Mouse (Mus musculus) midbrain, embryonic 13.5 days (tissue): ENCODE results near the gene Spopl. TPM values are rescaled to one million over a fixed set of nuclear protein-coding genes. Genes with fewer than 3 reads are reported as not detected.
"Not testable (repeated sequence)": the region's sequence is repeated elsewhere in the genome, so short reads cannot be mapped to it uniquely, and the experiment has no call there.

ENCODE experiments used
- ATAC-seq: fragments of 200-750 bp; cut with Nextera tagmentation; 2 replicates; pipeline ENCODE4 v1.8.0; 2017; ENCODE audit warnings: mild to moderate bottlenecking, moderate TSS enrichment, moderate library complexity
- H3K27ac ChIP-seq: fragments of 300-500 bp; sonication (generic); 2 replicates; pipeline ENCODE4 v1.5.1; 2015; ENCODE audit warnings: inconsistent platforms, mild to moderate bottlenecking, moderate library complexity
- H3K27me3 ChIP-seq: fragments of 300-500 bp; sonication (generic); 2 replicates; pipeline ENCODE4 v1.6.1; 2015; ENCODE audit warnings: mild to moderate bottlenecking, inconsistent platforms
- H3K36me3 ChIP-seq: fragments of 300-500 bp; sonication (generic); 2 replicates; pipeline ENCODE4 v1.6.1; 2015; ENCODE audit warnings: mild to moderate bottlenecking, inconsistent platforms
- H3K4me1 ChIP-seq: fragments of 300-500 bp; sonication (generic); replicated peaks from 2 replicates; pipeline ENCODE4 v1.6.1; 2015; ENCODE audit warnings: inconsistent platforms
- H3K4me2 ChIP-seq: fragments of 300-500 bp; sonication (generic); replicated peaks from 2 replicates; pipeline ENCODE4 v1.6.1; 2015; ENCODE audit warnings: moderate library complexity, mild to moderate bottlenecking, inconsistent platforms
- H3K4me3 ChIP-seq: fragments of 300-500 bp; sonication (generic); replicated peaks from 2 replicates; pipeline ENCODE4 v1.5.1; 2015; ENCODE audit warnings: mild to moderate bottlenecking, inconsistent platforms
- H3K9ac ChIP-seq: fragments of 300-500 bp; sonication (generic); replicated peaks from 2 replicates; pipeline ENCODE4 v1.6.1; 2015; ENCODE audit warnings: mild to moderate bottlenecking, inconsistent platforms
- H3K9me3 ChIP-seq: fragments of 300-500 bp; sonication (generic); 2 replicates; pipeline ENCODE4 v1.6.1; 2016; ENCODE audit warnings: mild to moderate bottlenecking, inconsistent platforms
- WGBS: fragments of 180-500 bp; shearing (Covaris S2); methylation state at CpG from one replicate; pipeline ENCODE4 v1.1.7; 2015; 5-methylcytosine and 5-hydroxymethylcytosine counted together
- polyA plus RNA-seq: library from polyadenylated mRNA; unstranded; fragments of >200 nt; fragmentation: Nextera tagmentation; extraction: Ambion mirVana; gene quantifications from 2 replicates; pipeline ENCODE4 v1.2.1, GENCODE M21; 2015

The Spopl gene
- 8.2 and 8.6 TPM in 2 replicates for polyA plus RNA-seq

DNA sequence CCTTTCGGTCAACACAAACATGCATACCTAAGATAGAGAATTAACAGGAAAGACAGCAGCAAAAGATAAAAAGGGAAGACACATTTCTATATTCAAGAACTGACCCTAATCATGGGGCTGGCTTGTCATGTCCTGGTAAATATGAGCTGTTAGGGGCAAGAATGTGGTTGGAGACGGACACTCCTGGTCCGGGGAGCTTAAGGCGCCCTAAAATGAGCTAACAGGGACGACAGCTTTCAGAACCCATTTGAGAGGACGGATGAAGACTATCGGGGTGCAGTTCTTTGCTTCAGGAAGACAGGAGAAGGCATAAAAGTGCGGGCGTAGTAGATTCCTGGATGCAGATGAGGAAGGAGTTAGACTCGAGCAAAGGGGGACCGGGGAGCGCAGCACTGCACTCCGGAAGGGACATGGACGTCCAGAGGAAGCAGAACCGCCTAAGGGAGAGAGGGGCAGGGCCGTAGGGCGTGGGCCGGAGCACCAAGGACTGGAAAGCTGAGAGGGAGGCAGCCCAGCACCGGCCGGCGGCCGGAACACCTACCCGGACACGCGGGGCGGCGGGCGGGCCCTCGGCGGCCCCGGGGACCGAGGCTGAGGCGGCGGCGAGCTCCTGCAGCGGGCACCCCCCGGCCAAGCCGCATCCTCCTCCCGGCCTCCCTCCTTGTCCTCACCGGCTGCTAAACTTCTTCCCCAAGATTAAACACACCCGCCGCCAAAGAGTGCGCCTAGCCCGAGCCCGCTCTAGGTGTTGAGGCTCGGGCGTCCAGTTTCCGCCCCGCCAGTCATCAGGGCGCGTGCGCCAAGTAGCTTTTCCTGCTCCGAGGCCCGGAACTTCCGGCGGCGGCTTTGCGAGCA, at the start of gene Spopl:
Gene Spopl, minus strand, starts transcription at position 805 of the 855 bp plus-strand sequence.
- peak within 1 kb of the TSS; percentile 72 for H3K27ac ChIP-seq
- 2% methylated on average over 58 of the region's 58 CpGs for WGBS
- peaks cover 26% of the 10 kb centered on the region for H3K27me3 ChIP-seq
- H3K9ac ChIP-seq, result peak within 1 kb of the TSS; percentile 97
- no peaks in the 10 kb centered on the region for H3K36me3 ChIP-seq
- peak; percentile 98 for ATAC-seq
- H3K4me3 ChIP-seq, result peak within 1 kb of the TSS; percentile 98
- H3K9me3 ChIP-seq, result no peaks in the 10 kb centered on the region
- peaks cover 13% of the 10 kb centered on the region for H3K4me1 ChIP-seq
- peak within 1 kb of the TSS; percentile 85 for H3K4me2 ChIP-seq

- Histone ChIP-seq H3K9me3 (no peaks in the 10 kb centered on the region), H3K4me2 (no peak overlapping the region), H3K4me3 (no peak overlapping the region), H3K27ac (no peak overlapping the region), H3K9ac (no peak overlapping the region), H3K36me3 (no peaks in the 10 kb centered on the region), H3K27me3 (no peaks in the 10 kb centered on the region), H3K4me1 (no peaks in the 10 kb centered on the region)
- ATAC-seq, result no peak
Measured at GRCm38 (mm10) chr2:23620128-23620527, 48.2 kb upstream of the Spopl start.

DNA sequence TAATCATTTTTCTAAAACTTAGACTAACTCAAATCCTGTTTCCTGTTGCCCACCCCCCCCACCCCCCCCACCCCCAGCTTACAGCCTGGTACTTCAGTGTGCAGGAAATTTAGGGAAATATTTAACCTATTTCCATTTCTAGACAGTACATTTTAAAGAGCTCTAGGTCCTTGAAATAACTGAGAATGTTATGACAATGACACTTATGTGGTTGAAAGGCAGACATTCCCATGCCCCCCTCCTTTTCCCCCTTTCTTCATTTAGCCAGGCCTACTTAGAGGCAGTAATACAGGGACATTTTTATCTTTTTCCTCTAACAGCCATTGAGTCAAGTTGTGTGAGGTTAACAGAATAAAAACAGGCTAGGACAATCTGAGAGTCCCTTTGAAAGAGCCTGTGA, 46.1 kb upstream of the Spopl start:
- no peak for ATAC-seq
- no peaks in the 10 kb centered on the region for H3K27me3 ChIP-seq

DNA sequence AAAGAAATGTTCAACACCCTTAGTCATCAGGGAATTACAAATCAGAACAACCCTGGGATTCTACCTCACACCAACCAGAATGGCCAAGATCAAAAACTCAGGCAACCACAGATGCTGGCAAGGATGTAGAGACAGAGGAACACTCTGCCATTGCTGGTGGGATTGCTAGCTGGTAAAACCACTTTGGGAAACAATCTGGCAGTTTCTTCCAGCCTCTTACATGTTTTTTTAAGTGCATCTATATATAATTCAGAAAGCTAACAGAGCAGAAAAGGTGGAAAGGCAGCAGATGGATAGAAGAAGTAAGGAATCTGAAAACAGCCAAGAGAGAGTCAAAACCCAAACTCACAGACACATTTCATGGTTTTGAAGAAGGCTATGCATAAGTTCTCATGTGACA, 33.5 kb upstream of the Spopl start:
- Histone ChIP-seq H3K36me3 (no peaks in the 10 kb centered on the region), H3K9me3 (no peaks in the 10 kb centered on the region), H3K27ac (no peak overlapping the region), H3K4me3 (no peak overlapping the region), H3K9ac (no peak overlapping the region), H3K27me3 (no peaks in the 10 kb centered on the region), H3K4me2 (no peak overlapping the region), H3K4me1 (no peaks in the 10 kb centered on the region)
- ATAC-seq, result no peak

More for the DNA sequence above, 46.1 kb upstream of the Spopl start:
- Histone ChIP-seq H3K4me3 (no peak overlapping the region), H3K4me2 (no peak overlapping the region), H3K36me3 (no peaks in the 10 kb centered on the region), H3K4me1 (no peaks in the 10 kb centered on the region), H3K9ac (no peak overlapping the region), H3K9me3 (no peaks in the 10 kb centered on the region), H3K27ac (no peak overlapping the region)

DNA sequence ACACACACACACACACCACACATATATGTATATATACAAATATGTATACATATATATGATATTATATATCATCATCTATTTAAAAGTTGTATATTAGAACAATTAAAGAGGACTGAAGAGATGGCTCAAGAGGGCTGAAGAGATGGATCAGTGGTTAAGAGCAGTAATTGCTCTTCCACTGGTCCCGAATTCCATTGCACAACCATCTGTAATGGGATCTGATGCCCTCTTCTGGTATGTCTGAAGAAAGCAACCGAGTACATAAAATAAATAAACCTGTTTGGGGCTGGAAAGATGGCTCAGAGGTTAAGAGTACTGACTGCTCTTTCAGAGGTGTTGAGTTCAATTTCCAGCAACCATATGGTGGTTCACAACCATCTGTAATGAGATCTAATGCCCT, 16.9 kb upstream of the Spopl start:
- Histone ChIP-seq H3K9ac (no peak overlapping the region), H3K4me1 (no peaks in the 10 kb centered on the region), H3K27ac (no peak overlapping the region), H3K4me3 (no peak overlapping the region), H3K36me3 (no peaks in the 10 kb centered on the region), H3K4me2 (no peak overlapping the region), H3K27me3 (no peaks in the 10 kb centered on the region), H3K9me3 (no peaks in the 10 kb centered on the region)
- ATAC-seq, result no peak
- WGBS, result 46% methylated on average over 2 of the region's 2 CpGs

DNA sequence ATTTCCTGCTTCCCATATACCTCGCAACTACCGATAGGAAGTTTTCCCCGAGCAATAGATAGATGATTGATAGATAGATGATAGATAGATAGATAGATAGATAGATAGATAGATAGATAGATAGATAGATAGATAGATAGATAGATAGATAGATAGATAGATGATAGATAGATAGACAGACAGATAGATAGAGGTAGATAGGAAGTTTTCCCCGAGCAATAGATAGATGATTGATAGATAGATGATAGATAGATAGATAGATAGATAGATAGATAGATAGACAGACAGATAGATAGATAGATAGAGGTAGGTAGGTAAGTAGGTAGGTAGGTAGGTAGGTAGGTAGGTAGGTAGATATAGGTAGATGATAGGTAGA, 239 bp upstream of the Spopl start:
- not testable (repeated sequence) for H3K27ac ChIP-seq, H3K9ac ChIP-seq, H3K9me3 ChIP-seq, H3K36me3 ChIP-seq, ATAC-seq
- H3K27me3 ChIP-seq, result peaks cover 26% of the 10 kb centered on the region
- WGBS, result 24% methylated on average over 4 of the region's 4 CpGs
- peak overlapping the region; percentile 98 for H3K4me3 ChIP-seq
- peaks cover 13% of the 10 kb centered on the region for H3K4me1 ChIP-seq
- H3K4me2 ChIP-seq, result peak overlapping the region; percentile 85

DNA sequence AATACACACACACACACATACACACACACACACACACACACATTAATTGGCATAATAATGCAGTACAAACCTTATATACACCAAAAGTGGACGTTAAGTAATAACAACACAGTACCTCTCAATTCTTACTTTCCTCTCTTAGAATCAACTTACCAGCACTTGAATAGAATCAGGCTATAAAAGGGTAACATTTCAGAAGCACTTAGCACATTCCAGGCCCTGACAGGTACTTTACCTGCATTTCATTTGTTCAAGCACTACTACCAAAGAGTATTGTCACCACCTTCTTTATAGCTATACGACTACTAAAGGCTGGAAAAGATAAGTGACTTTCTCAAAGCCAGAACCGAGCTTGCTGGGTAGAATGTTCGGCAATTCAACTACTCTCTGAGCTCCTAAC, 1.3 kb downstream of the Spopl start:
- Histone ChIP-seq H3K4me1 (peaks cover 13% of the 10 kb centered on the region), H3K9me3 (no peaks in the 10 kb centered on the region), H3K27me3 (peaks cover 21% of the 10 kb centered on the region), H3K9ac (no peak overlapping the region; the same call in 1 of the 2 replicates), H3K4me3 (peak overlapping the region; percentile 98), H3K4me2 (peak overlapping the region; percentile 85), H3K36me3 (no peaks in the 10 kb centered on the region), H3K27ac (no peak overlapping the region)
- no peak for ATAC-seq
- WGBS, result 88% methylated on average over 4 of the region's 4 CpGs

GRCm38 (mm10) chr2:23568775-23569174, 3.1 kb downstream of the Spopl start:
- H3K4me3 ChIP-seq, result no peak overlapping the region
- ATAC-seq, result no peak
- H3K9me3 ChIP-seq, result no peaks in the 10 kb centered on the region
- H3K27ac ChIP-seq, result no peak overlapping the region
- WGBS, result 95% methylated on average over 1 of the region's 1 CpGs
- H3K9ac ChIP-seq, result no peak overlapping the region
- no peak overlapping the region for H3K4me2 ChIP-seq
- H3K27me3 ChIP-seq, result peaks cover 9% of the 10 kb centered on the region
- H3K36me3 ChIP-seq, result no peaks in the 10 kb centered on the region
- peaks cover 13% of the 10 kb centered on the region for H3K4me1 ChIP-seq

DNA sequence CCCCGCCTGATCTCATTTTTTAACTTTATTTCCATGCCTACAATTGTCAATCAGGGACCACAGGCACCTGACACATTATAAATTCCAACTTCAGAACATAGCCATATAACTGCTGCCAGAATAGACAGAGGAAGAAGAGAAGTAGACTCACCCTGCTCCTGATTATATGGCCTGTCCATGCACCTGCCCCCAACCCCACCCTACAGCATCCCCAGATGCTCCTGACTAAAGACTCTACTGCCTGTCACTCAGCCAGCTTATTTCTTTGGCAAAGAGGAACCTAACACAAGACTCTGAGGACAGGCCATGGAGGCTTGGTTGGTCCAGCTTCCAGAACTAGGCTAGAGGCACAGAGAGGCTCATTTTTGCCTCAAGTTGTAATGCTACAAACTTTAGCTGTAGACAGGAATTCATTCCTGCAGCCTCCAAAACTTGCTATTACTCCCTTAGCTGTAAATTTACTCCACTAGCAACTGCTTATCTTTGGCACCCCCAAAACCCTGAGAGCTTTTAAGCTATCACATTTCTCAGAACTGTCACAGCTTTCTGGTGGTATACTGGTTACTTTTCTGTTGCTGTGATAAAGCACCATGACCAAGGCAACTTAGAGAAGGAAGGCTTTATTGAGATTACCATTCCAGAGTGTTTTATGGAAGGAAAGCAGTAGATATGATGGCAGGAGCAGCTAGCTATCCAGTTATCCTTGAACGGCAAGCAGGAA, 6.7 kb downstream of the Spopl start:
- Histone ChIP-seq H3K36me3 (no peaks in the 10 kb centered on the region), H3K4me2 (no peak overlapping the region), H3K4me1 (peaks cover 3% of the 10 kb centered on the region), H3K27ac (no peak overlapping the region), H3K9ac (no peak overlapping the region), H3K4me3 (no peak overlapping the region), H3K9me3 (no peaks in the 10 kb centered on the region), H3K27me3 (no peaks in the 10 kb centered on the region)
- 99% methylated on average over 2 of the region's 2 CpGs for WGBS
- no peak for ATAC-seq

DNA sequence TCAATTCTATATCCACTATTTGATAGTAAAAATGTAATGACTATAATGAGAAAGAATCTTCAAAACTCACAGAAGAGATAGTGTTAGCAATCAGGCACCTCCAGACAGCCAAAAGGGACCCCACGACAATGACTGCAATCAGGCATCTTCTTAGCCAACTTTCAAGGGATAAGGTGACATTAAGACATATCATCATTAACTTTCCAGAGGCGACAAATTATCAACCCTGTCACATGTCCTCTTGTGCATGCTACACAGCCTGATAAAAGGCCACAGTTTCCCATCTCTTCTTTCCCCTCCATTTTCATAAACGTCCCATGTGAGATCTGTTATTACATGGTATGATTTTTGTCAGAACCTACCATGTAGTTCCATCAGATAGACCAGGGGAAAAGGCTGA, 9.0 kb downstream of the Spopl start:
- 92% methylated on average over 3 of the region's 3 CpGs for WGBS
- no peak for ATAC-seq
- Histone ChIP-seq H3K4me3 (no peak overlapping the region), H3K4me1 (no peaks in the 10 kb centered on the region), H3K9me3 (no peaks in the 10 kb centered on the region), H3K4me2 (no peak overlapping the region), H3K27ac (no peak overlapping the region), H3K27me3 (no peaks in the 10 kb centered on the region), H3K9ac (no peak overlapping the region), H3K36me3 (no peaks in the 10 kb centered on the region)

DNA sequence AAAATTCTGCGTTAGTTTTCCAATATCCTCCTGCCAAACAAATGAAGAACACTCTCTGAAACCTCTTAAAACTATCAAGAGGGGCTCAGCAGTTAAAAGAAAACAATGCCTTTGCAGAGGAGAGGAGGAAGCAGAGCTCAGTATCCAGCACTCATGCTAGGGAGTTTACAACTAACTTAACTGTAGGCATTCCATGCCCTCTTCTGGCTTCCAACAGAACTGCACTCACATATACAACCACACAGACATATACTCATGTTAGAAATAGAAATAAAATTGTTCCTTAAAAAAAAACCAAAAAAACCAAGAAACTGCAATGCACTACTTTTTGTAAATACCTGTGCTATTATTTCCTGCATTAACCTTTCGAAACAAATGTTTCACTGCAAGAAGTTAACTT, 12.7 kb downstream of the Spopl start:
- H3K9me3 ChIP-seq, result no peaks in the 10 kb centered on the region
- no peak overlapping the region for H3K4me3 ChIP-seq
- no peak for ATAC-seq
- no peak overlapping the region for H3K4me2 ChIP-seq
- no peaks in the 10 kb centered on the region for H3K27me3 ChIP-seq
- no peaks in the 10 kb centered on the region for H3K36me3 ChIP-seq
- no peak overlapping the region for H3K27ac ChIP-seq
- no peak overlapping the region for H3K9ac ChIP-seq
- 93% methylated on average over 2 of the region's 2 CpGs for WGBS
- H3K4me1 ChIP-seq, result no peaks in the 10 kb centered on the region

DNA sequence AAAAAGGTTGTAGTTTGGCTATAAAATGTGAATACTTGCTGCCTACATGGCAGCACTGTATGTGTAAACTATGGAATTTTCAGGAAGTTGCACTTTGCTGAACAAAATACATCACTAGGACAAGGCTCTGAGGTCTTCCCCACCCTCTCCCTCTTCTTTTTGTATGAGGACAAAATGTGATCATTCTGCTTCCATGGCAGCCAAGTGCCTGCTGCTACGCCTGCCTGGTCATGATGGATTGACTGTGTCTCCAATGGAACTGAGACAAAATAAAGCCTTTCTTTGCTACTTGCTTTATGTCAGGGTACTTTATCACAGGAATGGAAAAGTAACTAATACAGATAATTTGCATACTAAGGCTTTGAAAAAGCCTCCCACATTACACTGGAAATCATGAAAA, 20.7 kb downstream of the Spopl start:
- Histone ChIP-seq H3K9me3 (no peaks in the 10 kb centered on the region), H3K9ac (no peak overlapping the region), H3K4me1 (no peaks in the 10 kb centered on the region), H3K4me2 (no peak overlapping the region), H3K4me3 (no peak overlapping the region), H3K27ac (no peak overlapping the region), H3K27me3 (no peaks in the 10 kb centered on the region), H3K36me3 (no peaks in the 10 kb centered on the region)
- 78% methylated on average over 1 of the region's 1 CpGs for WGBS
- no peak for ATAC-seq
